Mouse (Mus musculus) thymus, adult 2 months (tissue): ENCODE data around the gene Zbed6.

Source experiments
- CTCF ChIP-seq: fragments of 200-500 bp; IDR thresholded peaks from 2 replicates; pipeline ENCODE4 v1.5.1; 2012; ENCODE audit warnings: mild to moderate bottlenecking, control low read depth, low read length, moderate library complexity, borderline replicate concordance; ENCODE audit not compliant: control insufficient read depth, poor library complexity, insufficient read depth; ENCODE audit errors: extremely low read depth
- POLR2A ChIP-seq: fragments of 200-500 bp; IDR thresholded peaks from 2 replicates; pipeline ENCODE4 v1.6.1; 2012; ENCODE audit warnings: mild to moderate bottlenecking, low read length, control low read depth, moderate library complexity; ENCODE audit not compliant: control insufficient read depth, poor library complexity, insufficient read depth; ENCODE audit errors: extremely low read depth

DNA sequence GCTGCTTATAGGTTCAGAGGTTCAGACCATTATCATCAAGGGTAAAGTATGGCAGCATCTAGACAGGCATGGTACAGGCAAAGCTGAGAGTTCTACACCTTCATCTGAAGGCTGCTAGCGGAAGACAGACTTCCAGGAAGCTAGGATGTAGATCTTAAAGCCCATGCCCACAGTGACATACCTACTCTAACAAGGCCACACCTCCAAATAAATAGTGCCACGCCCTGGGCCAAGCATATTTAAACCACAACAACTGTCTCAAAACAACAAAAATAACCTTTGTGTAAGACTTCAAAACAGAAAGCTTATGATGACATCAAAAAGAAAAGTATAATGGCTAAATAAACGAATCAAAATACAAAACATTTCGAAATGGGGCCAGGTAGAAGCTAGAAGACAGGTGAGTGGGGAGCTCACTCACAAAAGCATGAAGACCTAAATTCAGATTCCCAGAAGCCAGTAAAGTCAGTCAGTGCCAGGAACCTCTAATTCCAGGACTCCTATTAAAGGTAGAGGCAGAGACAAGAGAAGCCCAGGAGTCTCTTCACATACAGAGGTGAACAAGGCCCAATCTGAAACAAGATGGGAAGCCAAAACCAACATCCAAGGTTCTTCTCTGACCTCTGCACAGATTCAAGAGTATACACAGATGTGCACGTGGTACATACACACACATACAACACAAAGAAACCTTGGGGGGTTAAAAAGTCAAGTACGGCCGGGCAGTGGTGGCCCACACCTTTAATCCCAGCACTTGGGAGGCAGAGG, 10.2 kb downstream of the Zbed6 start:
- TF ChIP-seq CTCF, result no peak
- no peak for TF ChIP-seq POLR2A
